Mouse (Mus musculus) heart, postnatal 0 days (tissue): ENCODE measurements around the gene Grid1.

Experiments used
- CTCF ChIP-seq: IDR thresholded peaks from 2 replicates; pipeline ENCODE4 v1.5.1; 2016; ENCODE audit warnings: antibody characterized with exemption, control low read depth, low read depth
- EP300 ChIP-seq: IDR thresholded peaks from 2 replicates; pipeline ENCODE4 v1.6.1; 2016; ENCODE audit warnings: antibody characterized with exemption, low read depth

GRCm38 (mm10) chr14:35326306-35326705 lies 506.4 kb downstream of the Grid1 start:
- TF ChIP-seq CTCF (peak; percentile 49), EP300 (no peak)
